Mouse (Mus musculus) midbrain, embryonic 10.5 days (tissue): ENCODE data around the gene Ptpn4. TPM values are rescaled to one million over a fixed set of nuclear protein-coding genes. Genes with fewer than 3 reads are reported as not detected.

Source experiments
- DNase-seq: peaks from one replicate; pipeline ENCODE4 v3.0.0-alpha.2; 2017; ENCODE audit warnings: low spot score
- H3K27ac ChIP-seq: fragments of 300-500 bp; sonication (generic); replicated peaks from 2 replicates; pipeline ENCODE4 v1.5.1; 2016; ENCODE audit warnings: mild to moderate bottlenecking
- H3K27me3 ChIP-seq: fragments of 300-500 bp; sonication (generic); 2 replicates; pipeline ENCODE4 v1.6.1; 2016; ENCODE audit warnings: low read depth, mild to moderate bottlenecking; ENCODE audit not compliant: poor library complexity, severe bottlenecking
- H3K36me3 ChIP-seq: fragments of 300-500 bp; sonication (generic); 2 replicates; pipeline ENCODE4 v1.6.1; 2016; ENCODE audit warnings: mild to moderate bottlenecking, moderate library complexity
- H3K4me1 ChIP-seq: fragments of 300-500 bp; sonication (generic); 2 replicates; pipeline ENCODE4 v1.6.1; 2016
- H3K4me3 ChIP-seq: fragments of 300-500 bp; sonication (generic); 2 replicates; pipeline ENCODE4 v1.5.1; 2016; ENCODE audit warnings: mild to moderate bottlenecking, moderate library complexity
- H3K9me3 ChIP-seq: fragments of 300-500 bp; sonication (generic); replicated peaks from 2 replicates; pipeline ENCODE4 v1.6.1; 2016; ENCODE audit warnings: mild to moderate bottlenecking
- whole genome bisulfite sequencing: fragments of 180-500 bp; shearing (Covaris S2); methylation state at CpG from one replicate; pipeline ENCODE4 v1.1.7; 2016; 5-methylcytosine and 5-hydroxymethylcytosine counted together
- polyA plus RNA-seq: library from polyadenylated mRNA; unstranded; fragments of >200 nt; fragmentation: Nextera tagmentation; extraction: Ambion mirVana; gene quantifications from 2 replicates; pipeline ENCODE4 v1.2.1, GENCODE M21; 2016

Ptpn4 gene
- polyA plus RNA-seq, 1 experiment from 2014 or later = 7.3 TPM

DNA sequence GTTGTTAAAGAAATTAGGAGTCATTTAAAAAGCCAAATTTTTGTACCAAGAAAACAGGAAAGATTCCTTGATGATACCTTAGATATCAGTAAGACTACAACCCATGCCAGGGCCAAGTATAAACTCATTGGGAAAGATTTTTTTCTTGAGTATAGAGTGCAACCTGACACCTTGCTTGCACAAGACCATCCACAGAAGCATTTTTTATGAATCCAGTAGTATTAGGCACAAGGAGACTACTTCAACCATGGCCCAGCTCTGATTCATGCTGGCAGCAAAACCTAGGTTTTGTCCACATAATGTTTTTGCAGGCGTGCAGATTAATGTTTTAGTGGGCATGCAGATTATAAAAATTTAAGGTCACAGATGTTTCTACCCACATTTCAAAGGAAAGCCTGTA lies 46.8 kb downstream of the Ptpn4 start:
- 84% methylated on average over 1 of the region's 1 CpGs for WGBS
- DNase-seq = no peak
- no peaks in the 10 kb centered on the region for H3K9me3 ChIP-seq
- no peak overlapping the region for H3K27ac ChIP-seq
- H3K4me1 ChIP-seq = no peaks in the 10 kb centered on the region
- no peak overlapping the region for H3K4me3 ChIP-seq
- H3K36me3 ChIP-seq = peaks cover 7% of the 10 kb centered on the region; the same call in 1 of the 2 replicates
- H3K27me3 ChIP-seq = no peaks in the 10 kb centered on the region

DNA sequence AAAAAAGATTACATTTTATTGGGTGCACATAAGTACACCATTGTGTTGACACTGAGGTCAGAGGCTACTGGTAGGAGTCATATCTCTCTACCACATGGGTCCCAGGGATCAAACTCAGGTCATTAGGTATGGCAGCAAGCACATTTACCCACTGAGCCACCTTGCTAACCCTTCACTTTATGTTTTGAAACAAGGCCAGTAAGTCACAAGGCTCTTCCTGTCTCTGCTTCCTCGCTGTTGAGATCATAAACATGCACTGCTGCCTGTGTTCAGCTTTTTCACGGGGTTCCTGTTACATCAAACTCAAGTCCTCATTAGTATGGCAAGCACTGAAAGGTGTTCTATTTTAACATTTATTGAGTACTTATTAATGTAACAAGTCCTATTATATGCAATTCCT lies 61.5 kb downstream of the Ptpn4 start:
- Histone ChIP-seq H3K4me3 (no peak overlapping the region), H3K27ac (no peak overlapping the region), H3K4me1 (no peaks in the 10 kb centered on the region), H3K9me3 (no peaks in the 10 kb centered on the region), H3K27me3 (no peaks in the 10 kb centered on the region), H3K36me3 (peaks cover 14% of the 10 kb centered on the region)
- 85% methylated on average over 2 of the region's 2 CpGs for WGBS
- DNase-seq = no peak

DNA sequence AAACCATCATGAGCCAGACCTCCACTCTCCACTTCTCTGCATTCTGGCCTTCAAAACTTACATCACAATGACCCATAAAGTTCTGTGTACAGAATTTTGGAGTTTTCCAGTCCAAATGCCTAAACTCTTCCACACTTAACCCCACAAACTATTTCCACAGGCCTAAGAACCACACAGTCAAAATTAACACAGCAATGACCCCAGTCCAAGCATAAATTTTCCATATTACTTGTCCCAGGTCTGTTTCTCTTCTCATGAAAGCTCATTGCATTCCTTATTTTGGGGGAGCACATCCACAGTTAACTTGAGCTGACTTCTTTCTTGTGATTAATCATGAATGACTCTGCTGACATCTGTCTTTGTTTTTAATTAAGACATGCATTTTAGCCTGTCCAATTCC lies 101.7 kb downstream of the Ptpn4 start:
- Histone ChIP-seq H3K4me3 (no peak overlapping the region), H3K27ac (no peak overlapping the region), H3K27me3 (no peaks in the 10 kb centered on the region), H3K9me3 (peaks cover 15% of the 10 kb centered on the region), H3K36me3 (peaks cover 50% of the 10 kb centered on the region), H3K4me1 (no peaks in the 10 kb centered on the region)
- no peak for DNase-seq

GRCm38 (mm10) chr1:119734801-119735200 lies 102.6 kb downstream of the Ptpn4 start:
- peaks cover 41% of the 10 kb centered on the region for H3K36me3 ChIP-seq
- peaks cover 6% of the 10 kb centered on the region for H3K9me3 ChIP-seq
- WGBS = 91% methylated on average over 1 of the region's 1 CpGs
- no peak overlapping the region for H3K4me3 ChIP-seq
- no peaks in the 10 kb centered on the region for H3K4me1 ChIP-seq
- no peaks in the 10 kb centered on the region for H3K27me3 ChIP-seq
- H3K27ac ChIP-seq = no peak overlapping the region
- DNase-seq = no peak

DNA sequence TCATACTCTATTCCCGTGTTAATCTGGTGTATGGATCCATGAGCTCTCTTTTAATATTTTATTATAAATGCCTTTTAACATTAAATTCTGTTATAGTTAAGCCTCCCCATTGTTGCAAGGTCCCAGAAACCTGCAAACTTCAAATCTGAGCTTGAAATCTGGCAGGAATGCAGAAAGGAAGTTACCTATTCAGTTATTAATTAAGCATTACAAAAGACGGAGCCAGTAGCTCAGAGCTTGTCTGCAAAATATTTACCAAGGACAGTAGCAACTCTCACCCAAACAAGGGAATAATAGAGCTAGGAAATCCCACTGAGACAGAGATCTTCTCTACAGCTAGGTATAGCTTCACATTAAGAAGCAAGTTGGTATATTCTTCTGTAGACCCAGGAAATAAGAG lies 106.2 kb downstream of the Ptpn4 start:
- Histone ChIP-seq H3K4me3 (no peak overlapping the region), H3K9me3 (no peaks in the 10 kb centered on the region), H3K27me3 (no peaks in the 10 kb centered on the region), H3K36me3 (peaks cover 17% of the 10 kb centered on the region), H3K4me1 (no peaks in the 10 kb centered on the region), H3K27ac (no peak overlapping the region)
- no peak for DNase-seq
- WGBS = 96% methylated on average over 2 of the region's 2 CpGs

DNA sequence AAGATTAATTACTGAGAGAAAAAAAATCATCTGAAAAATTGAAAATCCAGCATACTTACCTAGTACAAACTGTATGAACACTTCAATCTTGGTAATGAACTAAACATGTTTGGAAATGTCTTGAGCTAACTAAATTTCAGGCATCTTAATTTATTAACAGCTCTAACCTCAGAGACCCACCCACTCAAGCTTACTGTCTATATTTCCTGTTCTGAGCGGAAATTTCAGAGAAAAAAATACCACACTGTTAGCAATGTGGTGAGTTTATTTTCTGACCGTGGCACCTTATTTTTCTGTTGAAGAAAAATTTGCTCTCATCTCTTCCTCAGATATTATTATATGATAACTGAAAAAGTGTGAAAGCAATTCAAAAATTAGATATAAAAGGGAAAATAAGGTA lies 124.4 kb downstream of the Ptpn4 start:
- no peaks in the 10 kb centered on the region for H3K9me3 ChIP-seq
- H3K36me3 ChIP-seq = peaks cover 7% of the 10 kb centered on the region; the same call in 1 of the 2 replicates
- no peaks in the 10 kb centered on the region for H3K4me1 ChIP-seq
- DNase-seq = no peak
- H3K27me3 ChIP-seq = no peaks in the 10 kb centered on the region
- WGBS = 95% methylated on average over 2 of the region's 2 CpGs
- H3K4me3 ChIP-seq = no peak overlapping the region
- no peak overlapping the region for H3K27ac ChIP-seq

DNA sequence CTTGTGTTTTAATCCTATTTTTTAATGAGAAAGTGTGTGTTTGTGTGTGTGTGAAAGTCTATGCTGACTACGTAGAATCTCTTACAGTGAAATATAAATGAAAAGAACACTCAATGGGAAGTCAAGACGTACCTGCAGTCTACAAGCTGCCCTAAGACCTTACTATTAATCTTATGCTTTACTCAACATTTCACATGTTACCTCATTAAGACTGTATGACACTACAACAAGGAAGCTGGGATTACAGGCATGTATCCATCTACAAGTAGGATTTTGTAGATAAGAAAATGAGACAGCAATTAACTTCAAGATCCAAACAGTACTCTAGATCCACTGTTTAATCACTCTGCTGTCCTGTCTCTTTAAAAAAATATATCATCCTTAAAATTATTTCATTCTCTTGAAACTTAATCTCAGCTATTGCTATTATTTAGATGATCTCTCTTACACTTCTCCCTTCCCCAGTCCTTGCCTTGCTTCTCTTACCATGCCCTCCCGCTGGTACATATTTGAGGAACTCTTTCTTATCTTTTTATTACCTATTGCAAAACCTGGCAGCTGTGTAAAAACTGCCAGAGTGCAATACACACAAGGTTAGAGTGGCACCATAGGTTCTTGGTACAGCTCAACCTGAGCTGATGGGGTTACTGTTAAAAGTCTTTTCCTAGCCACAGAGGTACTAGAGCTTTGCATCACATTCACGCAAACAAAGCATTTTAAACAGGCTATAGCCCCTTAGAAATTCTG lies 130.8 kb downstream of the Ptpn4 start:
- Histone ChIP-seq H3K36me3 (peaks cover 39% of the 10 kb centered on the region), H3K27ac (no peak overlapping the region), H3K4me1 (no peaks in the 10 kb centered on the region), H3K4me3 (no peak overlapping the region), H3K27me3 (no peaks in the 10 kb centered on the region), H3K9me3 (no peaks in the 10 kb centered on the region)
- 93% methylated on average over 4 of the region's 4 CpGs for WGBS
- DNase-seq = no peak

GRCm38 (mm10) chr1:119696860-119697259 lies 140.6 kb downstream of the Ptpn4 start:
- no peak overlapping the region for H3K27ac ChIP-seq
- 96% methylated on average over 1 of the region's 1 CpGs for WGBS
- H3K36me3 ChIP-seq = peaks cover 54% of the 10 kb centered on the region
- no peak overlapping the region for H3K4me3 ChIP-seq
- DNase-seq = no peak
- H3K9me3 ChIP-seq = no peaks in the 10 kb centered on the region
- H3K27me3 ChIP-seq = no peaks in the 10 kb centered on the region
- no peaks in the 10 kb centered on the region for H3K4me1 ChIP-seq

- Histone ChIP-seq H3K27ac (no peak overlapping the region), H3K4me1 (no peaks in the 10 kb centered on the region), H3K36me3 (peaks cover 48% of the 10 kb centered on the region), H3K9me3 (no peaks in the 10 kb centered on the region), H3K27me3 (no peaks in the 10 kb centered on the region), H3K4me3 (no peak overlapping the region)
- WGBS = 86% methylated on average over 3 of the region's 3 CpGs
- no peak for DNase-seq
Measured at GRCm38 (mm10) chr1:119685773-119686558, 151.4 kb downstream of the Ptpn4 start.

- H3K4me1 ChIP-seq = no peaks in the 10 kb centered on the region
- WGBS = 89% methylated on average over 2 of the region's 2 CpGs
- DNase-seq = no peak
- no peak overlapping the region for H3K4me3 ChIP-seq
- no peaks in the 10 kb centered on the region for H3K27me3 ChIP-seq
- H3K36me3 ChIP-seq = peaks cover 51% of the 10 kb centered on the region
- H3K27ac ChIP-seq = no peak overlapping the region
- no peaks in the 10 kb centered on the region for H3K9me3 ChIP-seq
Measured at GRCm38 (mm10) chr1:119681663-119682213, 155.7 kb downstream of the Ptpn4 start.

- Histone ChIP-seq H3K4me3 (no peak overlapping the region), H3K27me3 (no peaks in the 10 kb centered on the region), H3K9me3 (no peaks in the 10 kb centered on the region), H3K36me3 (peaks cover 42% of the 10 kb centered on the region), H3K4me1 (no peaks in the 10 kb centered on the region), H3K27ac (no peak overlapping the region)
- no peak for DNase-seq
- 81% methylated on average over 1 of the region's 1 CpGs for WGBS
Measured at GRCm38 (mm10) chr1:119674984-119675383, 162.4 kb downstream of the Ptpn4 start.

DNA sequence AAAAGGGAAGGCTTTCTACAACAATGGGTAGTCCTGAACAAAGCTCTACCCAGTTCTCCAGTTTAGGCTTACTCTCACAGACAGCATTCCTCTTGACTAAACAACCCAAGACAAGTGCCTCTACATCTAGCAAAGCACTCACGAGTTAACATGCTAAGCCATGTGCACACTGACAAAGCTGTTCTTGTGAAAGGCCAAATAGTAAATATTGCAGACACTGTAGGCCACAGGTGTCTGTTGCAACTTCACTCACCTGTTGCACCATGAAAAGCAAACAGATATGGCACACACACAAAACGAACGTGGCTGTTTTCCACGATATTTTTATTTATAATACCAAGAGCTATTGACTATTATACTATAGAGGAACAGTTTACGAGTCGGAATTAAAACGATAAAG lies 170.5 kb downstream of the Ptpn4 start:
- Histone ChIP-seq H3K27ac (no peak overlapping the region), H3K4me3 (no peak overlapping the region), H3K4me1 (no peaks in the 10 kb centered on the region), H3K36me3 (peaks cover 27% of the 10 kb centered on the region), H3K27me3 (no peaks in the 10 kb centered on the region), H3K9me3 (no peaks in the 10 kb centered on the region)
- no peak for DNase-seq
- WGBS = 94% methylated on average over 7 of the region's 7 CpGs

DNA sequence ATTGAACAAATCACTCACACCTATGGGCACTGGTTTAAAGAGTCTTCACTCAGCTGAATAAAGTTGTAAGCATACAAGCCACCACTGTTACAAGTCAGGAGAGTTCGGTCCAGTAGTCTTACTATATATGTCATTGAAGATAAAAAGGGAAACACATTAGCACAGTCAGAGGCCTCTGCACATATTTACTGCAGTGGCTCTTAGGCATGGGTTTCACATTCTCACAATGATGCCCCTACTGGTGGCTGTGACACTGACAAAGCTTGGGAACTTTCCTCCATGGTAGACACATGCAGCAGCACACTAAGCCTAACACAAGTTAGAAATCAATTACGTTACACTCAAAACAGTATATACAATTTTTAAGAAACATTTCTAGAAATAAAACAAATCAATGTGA lies 183.1 kb downstream of the Ptpn4 start:
- peaks cover 11% of the 10 kb centered on the region for H3K36me3 ChIP-seq
- DNase-seq = no peak
- H3K27ac ChIP-seq = no peak overlapping the region
- H3K4me3 ChIP-seq = no peak overlapping the region
- H3K27me3 ChIP-seq = no peaks in the 10 kb centered on the region
- 93% methylated on average over 2 of the region's 2 CpGs for WGBS
- no peaks in the 10 kb centered on the region for H3K9me3 ChIP-seq
- H3K4me1 ChIP-seq = no peaks in the 10 kb centered on the region
